Mouse (Mus musculus) kidney, adult 2 months (tissue): ENCODE data around the gene H6pd.

Experiments
- CTCF ChIP-seq: fragments of 200-500 bp; conservative IDR thresholded peaks from 2 replicates; pipeline ENCODE4 v1.5.1; 2011; ENCODE audit warnings: low read depth, mild to moderate bottlenecking, control low read depth, low read length, moderate library complexity, mixed read lengths; ENCODE audit not compliant: insufficient read depth, insufficient read length
- POLR2A ChIP-seq: fragments of 200-500 bp; IDR thresholded peaks from one replicate; pipeline ENCODE4 v1.6.1; 2011; ENCODE audit warnings: low read depth, low read length, control low read depth

GRCm38 (mm10) chr4:149948119-149948518 lies 60.7 kb downstream of the H6pd start:
- TF ChIP-seq CTCF (no peak), POLR2A (no peak)
